Mouse (Mus musculus) lung, adult 2 months (tissue): ENCODE results near the gene Idua.

Source experiments
- CTCF ChIP-seq: fragments of 200-500 bp; IDR thresholded peaks from 2 replicates; pipeline ENCODE4 v1.5.1; 2011; ENCODE audit warnings: mild to moderate bottlenecking, low read length, control low read depth; ENCODE audit not compliant: insufficient read depth
- POLR2A ChIP-seq: fragments of 200-500 bp; IDR thresholded peaks from 2 replicates; pipeline ENCODE4 v1.6.1; 2011; ENCODE audit warnings: low read depth, mild to moderate bottlenecking, control low read depth, low read length, borderline replicate concordance; ENCODE audit errors: extremely low read depth

GRCm38 (mm10) chr5:108633676-108634075 lies 26.5 kb upstream of the Idua start:
- no peak for TF ChIP-seq CTCF
- no peak for TF ChIP-seq POLR2A
